Mouse (Mus musculus) WW6 (cell line): Measurements from ENCODE around the gene Atat1.

ENCODE experiments used
- DNase-seq: peaks from one replicate; pipeline ENCODE4 v3.0.0-alpha.2; 2013; ENCODE audit warnings: low read depth, low spot score

Gene Atat1

GRCm38 (mm10) chr17:35917463-35918251, 7.8 kb upstream of the Atat1 start:
- no peak for DNase-seq

GRCm38 (mm10) chr17:35917143-35917462, 7.2 kb upstream of the Atat1 start:
- no peak for DNase-seq

DNA sequence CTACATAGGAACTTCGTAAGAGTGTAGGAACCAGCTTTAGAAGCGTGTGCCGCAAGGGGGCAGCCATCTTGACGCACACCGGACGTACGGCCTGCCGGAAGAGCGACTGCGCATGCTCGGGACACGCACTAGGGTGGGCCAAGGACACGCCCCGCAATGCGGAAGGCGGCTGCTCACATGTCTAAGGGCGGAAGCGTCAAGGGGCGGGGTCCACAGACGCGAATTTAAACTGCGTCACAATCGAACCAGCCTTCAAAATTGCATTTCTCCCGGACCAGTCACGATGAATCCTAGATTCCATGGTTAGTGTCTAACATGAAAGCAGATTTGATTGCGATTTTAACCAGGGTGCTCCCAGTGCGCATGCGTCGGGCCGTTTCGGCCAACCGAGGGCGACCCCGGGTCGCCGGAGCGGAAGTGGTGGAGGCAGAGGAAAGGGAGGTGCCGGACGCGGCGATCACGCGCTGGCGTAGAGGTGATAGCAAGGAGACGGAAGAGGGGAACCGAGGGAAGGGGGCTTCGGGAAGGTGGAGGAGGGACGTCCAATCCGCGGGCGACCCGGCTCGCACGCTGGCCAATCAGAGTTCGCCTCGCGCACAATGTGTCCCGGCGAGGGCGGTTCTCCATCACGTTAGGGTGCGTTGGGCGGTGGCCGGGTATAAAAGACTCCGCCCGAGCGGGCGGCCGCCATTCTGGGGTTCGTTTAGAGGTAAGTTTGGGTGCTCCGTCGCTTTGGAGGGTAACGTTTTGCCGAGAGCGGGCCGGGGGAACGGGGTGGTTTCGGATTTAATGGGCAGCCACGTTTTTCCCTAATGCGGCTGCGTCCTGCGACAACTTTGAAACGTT, 6.6 kb upstream of the Atat1 start, which contains the start of the genes Mrps18b and Ppp1r10:
Gene Mrps18b (minus strand): TSS at position 93 of the 846 bp plus-strand sequence.
Gene Ppp1r10 (plus strand): TSS at position 138 of the 846 bp plus-strand sequence.
- peak; percentile 99 for DNase-seq

DNA sequence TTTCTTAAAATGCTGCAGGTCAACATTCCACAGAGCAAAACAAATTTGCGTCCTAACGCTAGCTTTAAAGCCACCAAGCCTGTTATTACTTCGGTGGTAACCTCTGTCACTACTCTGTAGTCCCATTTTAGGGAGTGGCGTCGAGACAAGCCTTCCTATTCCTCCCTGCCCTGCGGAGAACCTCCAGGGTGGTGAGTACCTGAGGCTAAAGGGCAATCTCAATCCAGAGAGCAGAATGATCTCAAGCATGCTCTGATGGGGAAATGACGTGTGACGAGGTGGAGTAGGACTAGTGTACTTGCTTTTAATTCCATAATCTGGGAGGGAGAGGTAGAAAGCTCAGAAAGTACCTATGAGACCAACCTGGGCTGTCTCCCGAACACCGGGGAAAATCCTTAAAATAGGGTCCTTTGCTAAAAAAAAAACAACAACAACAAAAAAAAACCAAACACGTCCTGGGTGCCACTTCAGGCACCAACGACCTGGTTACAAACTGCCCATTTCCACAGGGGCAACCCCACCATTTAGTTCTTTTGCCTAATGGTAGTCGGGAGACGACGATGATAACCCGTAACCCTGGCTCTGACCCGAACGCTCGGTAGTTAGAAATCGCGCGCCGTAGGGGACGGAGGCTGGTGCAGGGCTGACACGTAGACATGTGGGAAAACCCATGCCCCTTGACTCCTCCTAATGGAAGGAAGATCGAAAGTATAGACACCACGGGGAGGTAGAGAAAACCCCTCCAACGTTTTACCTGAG, 5.8 kb upstream of the Atat1 start:
- DNase-seq, result no peak

GRCm38 (mm10) chr17:35914975-35915374, 5.1 kb upstream of the Atat1 start:
- no peak for DNase-seq

- no peak for DNase-seq
Measured at GRCm38 (mm10) chr17:35909186-35909918, 523 bp downstream of the Atat1 start.

DNA sequence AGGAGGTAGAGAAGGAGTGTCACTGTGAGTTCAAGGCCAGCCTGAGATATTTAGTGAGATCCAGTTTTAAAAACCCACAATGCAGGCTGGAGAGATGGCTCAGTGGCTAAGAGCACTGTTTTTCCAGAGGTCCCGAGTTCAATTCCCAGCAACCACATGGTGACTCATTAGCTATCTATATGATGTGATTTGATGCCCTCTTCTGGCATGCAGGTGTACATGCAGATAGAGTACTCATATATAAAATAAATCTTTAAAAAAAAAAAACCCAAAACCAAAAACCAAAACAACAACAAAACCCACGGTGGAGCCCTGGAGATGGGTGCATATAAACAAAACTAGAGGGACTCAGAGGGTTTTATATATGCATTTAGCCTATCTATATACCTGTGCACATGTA, 2.3 kb downstream of the Atat1 start:
- DNase-seq, result no peak

DNA sequence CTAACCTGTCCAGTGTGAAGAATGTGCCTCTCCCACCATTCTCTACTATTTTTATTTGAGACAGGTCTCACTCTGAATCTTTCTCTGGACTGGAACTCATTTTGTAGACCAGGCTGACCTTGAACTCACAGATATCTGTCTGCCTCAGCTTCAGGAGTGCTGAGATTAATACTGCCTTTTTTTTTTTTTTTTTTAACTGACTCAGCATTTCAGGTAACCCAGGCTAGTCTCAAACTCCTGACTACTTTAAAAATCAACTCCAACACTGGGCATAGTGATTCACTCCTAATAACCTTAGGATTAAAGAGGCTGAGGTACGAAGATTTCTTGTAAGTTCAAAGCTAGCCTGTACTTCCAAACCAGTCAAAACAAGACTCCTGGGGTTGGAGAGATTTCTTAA, 4.3 kb downstream of the Atat1 start:
- no peak for DNase-seq

- DNase-seq, result no peak
Measured at GRCm38 (mm10) chr17:35903992-35904355, 5.9 kb downstream of the Atat1 start.

- DNase-seq, result no peak
Measured at GRCm38 (mm10) chr17:35903343-35903991, 6.4 kb downstream of the Atat1 start.

DNA sequence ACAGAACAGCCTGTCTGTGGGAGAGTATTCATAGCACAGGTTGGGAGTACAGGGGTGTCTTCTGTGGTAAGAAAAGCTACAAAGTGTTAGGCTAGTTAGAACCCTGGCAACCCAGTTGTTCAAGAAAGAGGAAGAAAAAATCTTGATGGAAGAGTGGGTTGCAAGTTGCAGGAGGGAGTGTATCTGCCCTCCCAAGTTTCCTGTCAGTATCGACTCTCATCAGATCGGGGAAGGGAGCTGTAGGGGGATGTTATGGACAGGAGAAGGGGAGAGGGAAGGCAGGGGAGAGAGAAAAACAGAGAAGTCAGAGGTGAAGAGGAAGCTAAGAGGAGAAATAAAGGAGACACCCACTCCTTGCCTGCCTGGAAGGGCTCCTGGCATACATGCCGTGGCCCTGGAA, 9.2 kb downstream of the Atat1 start:
- no peak for DNase-seq

GRCm38 (mm10) chr17:35897644-35898573, 12.0 kb downstream of the Atat1 start:
- no peak for DNase-seq

DNA sequence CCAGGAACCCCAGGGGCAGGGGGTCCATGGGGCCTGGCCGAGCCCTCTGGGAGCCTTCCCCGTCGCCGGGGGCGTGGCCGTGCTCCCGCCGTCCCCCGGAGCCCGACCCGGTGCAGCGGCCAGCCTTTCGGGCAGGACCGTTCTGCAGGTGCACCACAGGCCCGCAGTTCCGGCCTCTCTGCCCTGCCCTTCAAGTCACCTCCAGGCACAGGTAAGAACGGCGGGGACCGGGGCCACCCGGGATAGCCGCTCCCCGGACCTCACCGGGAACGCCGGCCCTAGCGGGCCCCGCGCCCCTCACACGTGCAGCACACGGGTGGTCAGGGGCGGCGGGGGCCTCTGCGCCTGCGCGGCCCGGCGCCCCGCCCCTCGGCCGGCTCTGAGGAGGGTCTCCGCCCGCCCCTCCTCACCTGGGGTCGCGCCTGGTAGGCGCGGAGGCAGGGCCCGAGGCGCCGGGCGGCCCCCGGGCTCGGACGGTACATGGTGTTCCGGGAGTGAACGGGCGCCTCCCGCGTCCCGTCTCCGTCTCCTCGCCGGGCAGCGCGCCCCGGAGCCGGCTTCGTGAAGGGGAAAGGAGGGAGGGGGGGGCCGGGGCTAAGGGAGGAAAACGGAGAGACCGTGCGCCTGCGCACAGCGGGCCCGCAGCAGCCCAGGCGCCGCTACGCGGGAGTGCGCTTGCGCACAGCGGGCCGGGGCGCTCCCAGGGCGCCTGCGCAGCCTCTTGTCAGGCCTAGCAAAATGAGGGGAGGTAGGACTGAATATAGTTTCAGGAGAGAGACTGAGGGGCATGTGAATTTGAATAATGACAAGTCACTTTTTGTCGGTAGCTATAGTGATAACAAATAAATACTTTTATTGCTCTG, 12.9 kb downstream of the Atat1 start, which contains the start of gene 2310061I04Rik:
Gene 2310061I04Rik (minus strand): TSS at position 651 of the 863 bp plus-strand sequence.
- DNase-seq, result peak; percentile 79

DNA sequence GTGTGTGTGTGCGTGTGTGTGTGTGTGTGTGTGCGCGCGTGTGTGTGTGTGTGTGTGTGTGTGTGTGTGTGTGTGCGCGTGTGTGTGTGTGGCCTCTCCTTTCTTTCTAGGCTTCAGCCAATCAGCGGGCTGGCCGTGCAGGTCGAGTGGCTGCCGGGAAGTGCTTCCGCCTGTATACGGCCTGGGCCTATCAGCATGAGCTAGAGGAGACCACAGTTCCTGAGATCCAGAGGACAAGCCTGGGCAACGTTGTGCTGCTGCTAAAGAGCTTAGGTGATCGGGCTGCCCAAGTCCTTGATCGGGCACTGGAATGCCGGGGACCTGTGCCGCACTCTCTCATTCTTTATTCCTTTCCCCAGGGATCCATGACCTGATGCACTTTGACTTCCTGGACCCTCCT, 22.1 kb downstream of the Atat1 start:
- no peak for DNase-seq

- DNase-seq, result no peak
Measured at GRCm38 (mm10) chr17:35883777-35884176, 26.1 kb downstream of the Atat1 start.

DNA sequence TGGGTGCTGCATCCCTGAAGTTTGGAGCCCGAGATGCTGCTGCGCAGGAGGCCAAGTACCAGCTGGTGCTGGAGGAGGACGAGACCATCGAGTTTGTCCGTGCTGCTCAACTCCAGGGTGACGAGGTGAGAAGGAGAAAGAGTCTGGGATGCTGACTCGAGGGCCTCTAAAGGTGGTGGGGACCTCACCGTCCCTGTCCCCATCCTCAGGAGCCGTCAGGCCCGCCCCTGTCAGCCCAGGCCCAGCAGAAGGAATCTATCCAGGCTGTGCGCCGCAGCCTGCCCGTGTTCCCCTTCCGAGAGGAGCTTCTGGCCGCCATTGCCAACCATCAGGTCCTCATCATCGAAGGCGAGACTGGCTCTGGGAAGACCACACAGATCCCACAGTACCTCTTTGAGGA, 27.0 kb downstream of the Atat1 start:
- no peak for DNase-seq

DNA sequence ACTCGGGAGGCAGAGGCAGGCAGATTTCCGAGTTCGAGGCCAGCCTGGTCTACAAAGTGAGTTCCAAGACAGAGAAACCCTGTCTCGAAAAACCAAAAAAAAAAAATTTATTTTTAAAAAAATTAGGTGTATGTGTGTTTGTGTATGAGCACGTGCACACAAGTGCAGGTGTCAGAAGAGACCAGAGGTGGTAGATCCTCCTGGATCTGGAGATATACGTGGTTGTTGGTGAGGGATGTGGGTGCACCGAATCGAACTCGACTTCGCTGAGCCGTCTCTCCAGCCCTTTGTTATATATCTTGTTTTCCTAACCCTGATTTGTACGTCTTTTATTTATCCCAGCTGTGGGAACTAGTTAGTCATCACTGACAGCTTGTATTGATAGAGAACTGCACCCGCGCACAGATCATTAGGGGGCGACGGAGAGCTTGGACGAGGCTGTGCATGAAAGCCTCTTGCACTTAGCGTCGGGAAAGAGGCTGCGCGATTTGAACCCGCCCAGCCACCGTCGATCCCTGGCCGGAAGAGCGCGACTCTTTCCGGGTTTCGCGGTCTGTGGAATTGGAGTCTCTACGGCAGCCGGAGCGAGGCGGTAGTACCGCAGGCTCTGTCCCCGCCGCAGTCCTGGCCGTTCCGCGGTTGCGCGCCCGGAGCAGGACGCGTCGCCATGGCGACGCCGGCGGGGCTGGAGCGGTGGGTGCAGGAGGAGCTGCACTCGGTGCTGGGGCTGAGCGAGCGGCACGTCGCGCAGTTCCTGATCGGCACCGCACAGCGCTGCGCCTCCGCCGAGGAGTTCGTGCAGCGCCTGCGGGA, 30.4 kb downstream of the Atat1 start, which contains the start of gene Dhx16:
Gene Dhx16 (plus strand): TSS at position 575 of the 813 bp plus-strand sequence.
- peak; percentile 94 for DNase-seq

GRCm38 (mm10) chr17:35874721-35875120, 35.2 kb downstream of the Atat1 start:
- DNase-seq, result no peak
